Mouse (Mus musculus): ENCODE data around the gene Phf10. TPM values are rescaled to one million over a fixed set of nuclear protein-coding genes. Genes with fewer than 3 reads are reported as not detected.
"Not testable (repeated sequence)": the region's sequence is repeated elsewhere in the genome, so short reads cannot be mapped to it uniquely, and the experiment has no call there.

The Phf10 gene
- polyA plus RNA-seq, 1 experiment from 2014 or later = 38.3 TPM

- Histone ChIP-seq H3K9ac (replicated peaks; ENCODE audit: low read length) (no peak overlapping the region), H3K4me2 (ENCODE audit: low read depth, low read length) (no peak overlapping the region), H3K4me1 (ENCODE audit: control insufficient read depth, insufficient read depth, low read length) (no peaks in the 10 kb centered on the region), H3K9me3 (replicated peaks; ENCODE audit: control insufficient read depth, low read length) (no peaks in the 10 kb centered on the region), H3K27ac (replicated peaks; ENCODE audit: low read depth, low read length) (no peak overlapping the region), H3K4me3 (ENCODE audit: low read depth, low read length) (no peak overlapping the region), H3K27me3 (ENCODE audit: control insufficient read depth, insufficient read depth, low read length) (no peaks in the 10 kb centered on the region), H3K36me3 (replicated peaks; ENCODE audit: control insufficient read depth, insufficient read depth, low read depth, low read length) (0 out of 2 replicates have a peak, but pooled peaks cover 2% of the 10 kb centered on the region)
- 93% methylated on average over 5 of the region's 5 CpGs for WGBS
- no peak for DNase-seq (ENCODE audit: low spot score)
- ATAC-seq (replicated peaks; ENCODE audit: insufficient number of reproducible peaks, low FRiP score, low TSS enrichment, low read depth) = no peak
Observed at GRCm38 (mm10) chr17:14958686-14959327, 2.3 kb downstream of the Phf10 start.

- peaks cover 5% of the 10 kb centered on the region for H3K36me3 ChIP-seq (replicated peaks; ENCODE audit: control insufficient read depth, insufficient read depth, low read depth, low read length)
- WGBS = 87% methylated on average over 8 of the region's 8 CpGs
- no peaks in the 10 kb centered on the region for H3K27me3 ChIP-seq (ENCODE audit: control insufficient read depth, insufficient read depth, low read length)
- H3K4me1 ChIP-seq (ENCODE audit: control insufficient read depth, insufficient read depth, low read length) = no peaks in the 10 kb centered on the region
- H3K9me3 ChIP-seq (replicated peaks; ENCODE audit: control insufficient read depth, low read length) = no peaks in the 10 kb centered on the region
- DNase-seq (ENCODE audit: low spot score) (no peak), ATAC-seq (replicated peaks; ENCODE audit: insufficient number of reproducible peaks, low FRiP score, low TSS enrichment, low read depth) (no peak)
- no peak overlapping the region for H3K9ac ChIP-seq (replicated peaks; ENCODE audit: low read length)
- no peak overlapping the region for H3K4me2 ChIP-seq (ENCODE audit: low read depth, low read length)
- no peak overlapping the region for H3K4me3 ChIP-seq (ENCODE audit: low read depth, low read length)
- no peak overlapping the region for H3K27ac ChIP-seq (replicated peaks; ENCODE audit: low read depth, low read length)
Observed at GRCm38 (mm10) chr17:14953452-14953851, 7.6 kb downstream of the Phf10 start.

DNA sequence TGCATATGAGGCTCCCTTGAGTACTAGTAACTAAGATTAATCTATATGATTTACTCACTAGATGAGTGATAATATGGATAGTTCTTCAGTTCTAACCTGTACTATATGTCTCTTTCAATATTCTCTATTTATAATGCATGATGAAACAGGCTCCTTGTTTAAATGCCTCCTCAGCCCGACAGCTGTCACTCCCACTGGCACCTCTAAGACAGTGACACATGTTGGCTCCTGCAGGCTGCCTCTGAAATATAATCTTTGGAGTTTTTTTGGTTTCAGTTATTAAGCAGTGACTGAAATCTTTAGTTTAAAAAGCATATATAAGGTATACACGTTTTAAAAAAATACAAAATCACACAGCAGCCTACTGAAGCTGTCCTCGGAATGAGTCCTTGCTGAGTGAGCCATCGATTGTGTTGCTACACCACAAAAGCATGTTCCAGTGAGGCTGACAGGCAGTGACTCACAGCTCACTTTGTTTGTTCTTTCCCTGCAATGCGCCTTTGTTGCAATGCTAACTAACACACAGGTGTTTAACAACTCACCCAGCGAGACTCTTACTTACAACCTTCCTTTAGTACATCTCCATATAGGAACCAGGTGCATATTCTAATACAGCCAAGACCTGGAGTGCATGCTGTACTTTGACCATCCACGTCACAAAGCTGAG, 11.8 kb downstream of the Phf10 start:
- H3K4me1 ChIP-seq (ENCODE audit: control insufficient read depth, insufficient read depth, low read length) = no peaks in the 10 kb centered on the region
- WGBS = 84% methylated on average over 7 of the region's 7 CpGs

DNA sequence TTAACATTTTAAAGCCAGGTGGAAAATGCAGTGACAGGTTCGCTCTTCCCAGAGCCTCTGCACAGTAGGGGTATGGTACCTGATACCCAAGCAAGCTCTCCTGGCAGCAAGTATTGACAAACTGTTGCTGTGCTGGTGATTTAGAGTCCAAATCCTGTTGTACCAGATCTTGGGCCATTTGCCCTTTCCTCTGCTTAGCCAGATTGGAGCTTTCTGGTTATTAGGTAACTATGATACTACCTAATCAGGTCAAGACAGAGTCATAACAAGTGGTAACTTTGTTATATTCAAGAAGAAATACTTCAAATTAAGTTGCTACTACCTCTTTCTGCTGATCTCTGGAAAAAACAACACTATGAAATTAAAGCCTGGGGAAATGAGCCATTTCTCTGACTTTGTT, 16.5 kb downstream of the Phf10 start:
- DNase-seq (ENCODE audit: low spot score) (no peak), ATAC-seq (replicated peaks; ENCODE audit: insufficient number of reproducible peaks, low FRiP score, low TSS enrichment, low read depth) (no peak)
- no peak overlapping the region for H3K27ac ChIP-seq (replicated peaks; ENCODE audit: low read depth, low read length)
- H3K9me3 ChIP-seq (replicated peaks; ENCODE audit: control insufficient read depth, low read length) = no peaks in the 10 kb centered on the region
- no peak overlapping the region for H3K4me3 ChIP-seq (ENCODE audit: low read depth, low read length)
- no peaks in the 10 kb centered on the region for H3K27me3 ChIP-seq (ENCODE audit: control insufficient read depth, insufficient read depth, low read length)
- H3K4me1 ChIP-seq (ENCODE audit: control insufficient read depth, insufficient read depth, low read length) = no peaks in the 10 kb centered on the region
- no peak overlapping the region for H3K9ac ChIP-seq (replicated peaks; ENCODE audit: low read length)
- no peaks in the 10 kb centered on the region for H3K36me3 ChIP-seq (replicated peaks; ENCODE audit: control insufficient read depth, insufficient read depth, low read depth, low read length)
- whole genome bisulfite sequencing = 92% methylated on average over 1 of the region's 1 CpGs
- no peak overlapping the region for H3K4me2 ChIP-seq (ENCODE audit: low read depth, low read length)

More for the DNA sequence above, 11.8 kb downstream of the Phf10 start:
- Histone ChIP-seq H3K4me3 (ENCODE audit: low read depth, low read length) (no peak overlapping the region), H3K4me2 (ENCODE audit: low read depth, low read length) (no peak overlapping the region), H3K9ac (replicated peaks; ENCODE audit: low read length) (no peak overlapping the region), H3K36me3 (replicated peaks; ENCODE audit: control insufficient read depth, insufficient read depth, low read depth, low read length) (peaks cover 5% of the 10 kb centered on the region), H3K27me3 (ENCODE audit: control insufficient read depth, insufficient read depth, low read length) (no peaks in the 10 kb centered on the region), H3K9me3 (replicated peaks; ENCODE audit: control insufficient read depth, low read length) (no peaks in the 10 kb centered on the region), H3K27ac (replicated peaks; ENCODE audit: low read depth, low read length) (no peak overlapping the region)
- ATAC-seq (replicated peaks; ENCODE audit: insufficient number of reproducible peaks, low FRiP score, low TSS enrichment, low read depth) = no peak
- no peak for DNase-seq (ENCODE audit: low spot score)

DNA sequence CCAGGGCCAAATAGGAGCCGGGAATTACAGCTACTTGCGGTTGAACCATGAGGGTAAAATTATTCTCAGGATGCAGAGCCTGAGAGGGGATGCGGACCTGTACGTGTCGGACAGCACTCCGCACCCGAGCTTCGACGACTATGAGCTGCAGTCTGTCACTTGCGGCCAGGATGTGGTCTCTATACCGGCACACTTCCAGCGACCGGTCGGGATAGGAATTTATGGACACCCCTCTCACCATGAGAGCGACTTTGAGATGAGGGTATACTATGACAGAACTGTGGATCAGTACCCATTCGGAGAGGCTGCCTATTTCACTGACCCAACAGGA, 17.4 kb downstream of the Phf10 start:
- H3K4me3 ChIP-seq (ENCODE audit: low read depth, low read length) = peak overlapping the region; percentile 79
- 21% methylated on average over 16 of the region's 16 CpGs for WGBS
- no peaks in the 10 kb centered on the region for H3K36me3 ChIP-seq (replicated peaks; ENCODE audit: control insufficient read depth, insufficient read depth, low read depth, low read length)
- no peaks in the 10 kb centered on the region for H3K4me1 ChIP-seq (ENCODE audit: control insufficient read depth, insufficient read depth, low read length)
- DNase-seq (ENCODE audit: low spot score) (no peak), ATAC-seq (replicated peaks; ENCODE audit: insufficient number of reproducible peaks, low FRiP score, low TSS enrichment, low read depth) (no peak; the same call in 1 of the 2 replicates)
- peak overlapping the region; percentile 80 for H3K4me2 ChIP-seq (ENCODE audit: low read depth, low read length)
- no peak overlapping the region for H3K27ac ChIP-seq (replicated peaks; ENCODE audit: low read depth, low read length)
- H3K9me3 ChIP-seq (replicated peaks; ENCODE audit: control insufficient read depth, low read length) = no peaks in the 10 kb centered on the region
- peak overlapping the region; percentile 77 for H3K9ac ChIP-seq (replicated peaks; ENCODE audit: low read length)
- no peaks in the 10 kb centered on the region for H3K27me3 ChIP-seq (ENCODE audit: control insufficient read depth, insufficient read depth, low read length)

GRCm38 (mm10) chr17:14943009-14943728, 17.9 kb downstream of the Phf10 start, which contains the start of the genes Wdr27 and 1600012H06Rik:
Wdr27 (minus strand) TSS chr17:14943158.
1600012H06Rik (plus strand) TSS chr17:14943184.
- H3K9ac ChIP-seq (replicated peaks; ENCODE audit: low read length) = peak within 1 kb of the TSS; percentile 77
- no peaks in the 10 kb centered on the region for H3K4me1 ChIP-seq (ENCODE audit: control insufficient read depth, insufficient read depth, low read length)
- H3K4me3 ChIP-seq (ENCODE audit: low read depth, low read length) = peak within 1 kb of the TSS; percentile 79
- ATAC-seq (replicated peaks; ENCODE audit: insufficient number of reproducible peaks, low FRiP score, low TSS enrichment, low read depth) (peak; percentile 97), DNase-seq (ENCODE audit: low spot score) (peak; percentile 100)
- H3K36me3 ChIP-seq (replicated peaks; ENCODE audit: control insufficient read depth, insufficient read depth, low read depth, low read length) = no peaks in the 10 kb centered on the region
- H3K4me2 ChIP-seq (ENCODE audit: low read depth, low read length) = peak within 1 kb of the TSS; percentile 80
- no peaks in the 10 kb centered on the region for H3K27me3 ChIP-seq (ENCODE audit: control insufficient read depth, insufficient read depth, low read length)
- no peaks in the 10 kb centered on the region for H3K9me3 ChIP-seq (replicated peaks; ENCODE audit: control insufficient read depth, low read length)
- no peak within 1 kb of the TSS for H3K27ac ChIP-seq (replicated peaks; ENCODE audit: low read depth, low read length)
- WGBS = under 1% methylated on average over 54 of the region's 54 CpGs

DNA sequence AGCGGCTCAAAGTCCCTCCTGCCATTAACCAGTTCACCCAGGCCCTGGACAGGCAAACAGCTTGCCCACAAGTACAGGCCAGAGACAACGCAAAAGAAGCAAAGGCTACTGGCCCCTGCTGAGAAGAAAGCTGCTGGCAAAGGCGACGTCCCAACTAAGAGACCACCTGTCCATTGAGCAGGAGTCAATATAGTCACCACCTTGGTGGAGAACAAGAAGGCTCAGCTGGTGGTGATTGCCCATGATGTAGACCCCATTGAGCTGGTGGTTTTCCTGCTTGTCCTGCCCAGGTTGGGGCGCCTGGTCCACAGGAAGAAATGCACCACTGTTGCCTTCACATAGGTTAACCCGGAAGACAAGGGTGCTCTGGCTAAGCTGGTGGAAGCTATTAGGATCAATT, 18.9 kb downstream of the Phf10 start:
- not testable (repeated sequence) for H3K27ac ChIP-seq (replicated peaks; ENCODE audit: low read depth, low read length); DNase-seq (ENCODE audit: low spot score); H3K4me1 ChIP-seq (ENCODE audit: control insufficient read depth, insufficient read depth, low read length); ATAC-seq (replicated peaks; ENCODE audit: insufficient number of reproducible peaks, low FRiP score, low TSS enrichment, low read depth); H3K9me3 ChIP-seq (replicated peaks; ENCODE audit: control insufficient read depth, low read length); H3K27me3 ChIP-seq (ENCODE audit: control insufficient read depth, insufficient read depth, low read length); H3K36me3 ChIP-seq (replicated peaks; ENCODE audit: control insufficient read depth, insufficient read depth, low read depth, low read length)
- H3K9ac ChIP-seq (replicated peaks; ENCODE audit: low read length) = peak overlapping the region; percentile 77; the same call in 1 of the 2 replicates
- peak overlapping the region; percentile 80 for H3K4me2 ChIP-seq (ENCODE audit: low read depth, low read length)
- WGBS = 67% methylated on average over 6 of the region's 6 CpGs
- peak overlapping the region; percentile 79 for H3K4me3 ChIP-seq (ENCODE audit: low read depth, low read length)
